Mouse (Mus musculus) lung, adult 18-20 months (tissue): ENCODE data around the gene Hmg20b.

Source experiments
- DNase-seq, 2 experiments: peaks; one replicate each; pipeline ENCODE4 v3.0.0; 2022; ENCODE audit warnings: mixed read lengths in 2 of 2

Gene Hmg20b

DNA sequence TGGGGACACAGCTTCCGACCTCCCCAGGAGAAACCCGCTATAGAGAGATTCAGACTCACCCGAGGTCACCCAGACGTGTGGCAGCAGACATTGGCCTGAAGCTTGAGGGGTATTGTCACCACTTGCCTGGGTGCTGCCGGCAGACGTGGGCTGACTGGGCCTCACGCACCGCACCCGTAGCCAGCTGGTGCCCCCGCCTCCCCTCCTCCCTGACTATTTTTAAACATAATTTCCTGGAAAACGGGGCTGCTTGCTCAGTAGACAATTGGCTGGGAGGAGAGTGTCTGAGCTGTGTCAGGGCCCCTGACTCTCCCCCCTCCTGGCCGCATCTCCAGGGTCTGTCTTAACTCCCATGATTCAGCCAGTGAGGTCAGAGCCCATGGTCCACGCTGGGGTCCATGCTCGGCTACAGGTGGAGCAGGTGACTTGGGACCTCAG is 47.5 kb downstream of the Hmg20b start:
- no peak for DNase-seq

DNA sequence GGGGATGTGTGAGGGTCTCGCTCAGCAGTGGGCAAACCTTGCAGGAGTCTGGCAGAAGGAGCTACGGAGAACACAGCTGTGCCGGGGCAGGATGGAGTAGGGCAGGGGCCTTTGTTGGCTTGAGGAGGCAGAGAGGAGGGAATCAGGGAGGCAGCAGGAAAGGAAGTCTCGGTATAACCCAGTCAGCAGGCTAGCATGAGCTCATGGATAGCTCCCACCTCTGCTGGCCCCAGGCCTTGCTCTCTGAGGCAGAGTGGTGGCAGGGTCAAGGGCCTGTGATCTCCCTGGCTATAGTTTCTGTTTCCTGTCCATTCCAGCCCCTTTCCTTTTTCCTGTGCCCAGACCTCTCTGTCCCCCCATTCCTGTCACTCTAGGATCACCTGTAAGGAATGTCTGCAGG is 48.0 kb downstream of the Hmg20b start:
- no peak for DNase-seq

DNA sequence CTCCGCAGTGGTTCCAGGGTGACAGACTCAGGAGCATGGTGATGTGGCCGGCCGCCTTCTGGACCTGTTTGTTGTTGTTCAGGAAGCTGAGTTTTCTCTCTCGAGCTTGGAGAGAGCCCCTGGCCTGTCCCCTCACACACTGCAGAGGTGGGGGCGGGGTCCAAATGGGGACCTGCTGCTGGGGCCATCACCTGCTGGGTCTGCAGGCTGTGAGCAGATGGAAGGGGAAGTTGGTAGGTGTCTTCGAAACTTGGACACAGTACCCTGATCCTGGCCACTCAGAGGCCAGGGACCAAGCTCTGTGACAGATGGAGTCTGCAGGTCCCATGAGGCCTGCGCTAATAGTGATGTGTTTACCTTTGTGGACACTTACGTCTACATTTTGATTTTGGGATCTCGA is 49.0 kb downstream of the Hmg20b start:
- no peak for DNase-seq

DNA sequence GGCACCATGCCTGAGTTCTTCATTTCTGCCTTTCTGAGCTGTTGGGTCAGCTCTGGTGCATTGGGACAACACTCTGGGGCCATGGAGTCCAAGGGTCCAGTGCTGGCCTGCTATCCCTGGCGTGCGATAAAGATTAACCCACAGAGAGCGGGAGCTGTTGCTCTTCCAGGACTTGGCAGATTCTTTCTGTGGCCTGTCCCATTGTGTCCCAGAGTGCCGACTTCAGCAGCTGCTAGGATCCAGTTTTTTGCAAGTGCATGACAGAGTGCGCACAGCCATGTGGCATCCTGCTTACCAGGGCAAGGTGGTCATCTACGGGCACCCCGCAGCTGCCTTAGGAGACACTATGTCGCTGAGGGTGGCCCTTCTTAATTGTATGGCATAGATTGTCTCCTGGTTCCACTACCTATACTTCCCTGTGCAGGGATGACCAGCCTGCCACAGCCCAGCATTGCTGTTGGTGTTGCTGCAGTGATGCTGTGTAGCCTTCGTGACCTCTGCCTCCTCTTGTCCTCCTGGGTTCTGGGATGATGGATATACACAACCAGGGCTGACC is 49.9 kb downstream of the Hmg20b start:
- DNase-seq: no peak

DNA sequence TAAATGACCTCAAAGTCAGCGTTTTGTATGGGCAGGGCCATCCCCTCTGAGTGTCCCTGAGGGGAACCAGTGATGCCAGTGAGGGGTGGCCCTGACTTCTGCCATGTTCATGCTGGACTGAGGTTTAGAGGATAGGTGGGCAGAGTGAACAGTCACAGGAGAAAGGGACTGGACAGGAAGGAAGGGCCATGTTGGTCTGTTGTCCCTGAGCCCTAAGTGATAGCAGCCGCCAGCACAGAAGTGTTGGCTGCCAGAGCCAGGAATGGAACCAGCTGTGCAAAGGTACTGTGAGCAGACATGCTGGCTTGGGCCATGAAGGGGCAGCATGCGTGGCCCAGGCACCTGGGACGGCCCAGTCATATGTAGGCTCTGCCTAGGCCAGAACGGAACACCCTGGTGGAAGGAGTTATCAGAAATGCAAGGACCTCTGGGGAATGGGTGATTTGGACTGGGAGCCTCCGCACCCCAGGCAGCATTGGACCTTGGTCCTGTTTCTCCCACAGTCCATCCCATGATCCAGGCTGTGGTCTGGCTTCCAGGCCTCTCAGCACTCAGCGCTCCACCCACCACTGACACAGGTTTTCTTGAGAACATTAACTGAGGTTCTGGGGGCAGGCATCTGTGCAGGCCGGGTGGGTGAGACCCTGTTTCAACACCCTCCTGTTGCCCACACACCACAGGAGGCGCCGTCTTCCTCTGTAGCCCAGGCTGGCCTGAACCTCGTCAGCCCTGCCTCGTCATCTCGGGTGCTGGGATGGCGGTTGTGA is 50.5 kb downstream of the Hmg20b start:
- DNase-seq: no peak

DNA sequence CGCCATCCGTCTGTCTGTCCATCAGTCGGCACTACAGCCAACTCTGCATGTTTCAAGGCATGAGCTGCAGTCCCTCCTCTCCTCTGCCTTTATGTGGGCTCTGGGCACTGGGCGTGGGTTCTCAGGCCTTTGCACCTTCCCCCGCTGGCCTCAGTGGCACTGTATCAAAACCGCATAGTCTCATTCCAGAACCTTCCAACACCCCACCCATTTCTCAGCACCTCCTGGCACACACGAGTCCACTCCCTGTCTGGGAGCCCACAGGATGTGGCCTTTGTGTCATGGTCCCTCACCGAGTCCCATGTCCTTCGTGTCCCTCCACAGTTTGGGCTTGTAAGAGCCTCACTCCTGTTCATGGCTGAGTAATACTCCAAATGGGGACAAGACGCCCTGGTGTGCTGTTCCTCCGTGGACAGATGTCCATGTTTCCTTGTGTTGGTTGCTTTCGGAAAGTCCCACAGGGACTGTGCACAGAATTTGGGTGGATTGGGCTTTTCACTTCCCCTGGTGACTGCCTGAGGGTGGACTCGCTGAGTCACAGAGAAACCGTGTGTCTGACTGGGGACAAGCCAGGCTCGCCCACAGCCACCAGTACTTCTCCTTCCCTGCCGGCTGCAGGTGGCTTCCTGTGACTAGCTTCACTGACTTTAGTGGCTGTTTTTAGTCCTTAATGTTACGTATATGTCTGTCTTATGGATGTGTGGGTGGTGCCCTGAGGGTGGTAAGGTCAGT is 51.7 kb downstream of the Hmg20b start:
- peak in 1 of 2 experiments; percentile 72 for DNase-seq

DNA sequence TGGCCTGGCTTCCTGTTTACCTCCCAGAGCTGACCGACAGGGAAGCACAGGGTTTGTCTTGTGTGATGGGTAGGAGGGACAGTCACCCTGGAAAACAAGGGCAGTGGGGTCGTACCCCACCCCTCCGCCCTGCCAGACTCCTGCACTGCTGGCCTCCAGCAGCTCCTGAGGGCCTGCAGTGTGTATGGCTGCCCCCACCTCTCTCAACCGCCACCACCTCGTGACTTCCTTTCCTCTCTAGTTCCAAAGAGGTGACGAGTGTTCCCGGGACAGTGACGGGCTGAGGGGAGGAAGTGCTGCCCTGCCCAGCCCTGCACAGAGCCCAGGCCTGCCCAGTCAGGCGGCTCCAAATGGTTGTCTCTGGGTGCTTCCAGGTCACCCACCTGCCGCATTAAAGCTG is 52.4 kb downstream of the Hmg20b start:
- DNase-seq: peak; percentile 85

DNA sequence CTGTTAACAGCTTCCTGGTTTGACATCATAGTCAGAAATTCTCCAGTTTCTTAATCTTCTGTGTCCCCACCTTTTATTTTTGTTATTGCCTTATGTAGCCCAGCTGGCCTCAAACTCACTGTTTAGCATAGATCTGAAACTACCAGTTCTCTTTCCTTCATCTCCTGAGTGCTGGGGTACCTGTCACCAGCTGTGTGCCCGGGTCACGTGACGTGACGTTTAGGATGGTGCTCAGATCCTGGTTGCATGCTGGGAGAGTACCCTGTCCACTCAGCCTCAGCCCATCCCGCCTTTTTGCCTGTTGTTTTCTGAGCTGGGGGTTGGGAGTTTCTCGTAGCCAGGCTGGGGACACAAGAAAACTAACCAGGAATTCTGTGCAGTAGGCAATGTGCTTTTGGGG is 53.0 kb downstream of the Hmg20b start:
- DNase-seq: no peak
